Mouse (Mus musculus): ENCODE measurements around the gene Gm17026. TPM values are rescaled to one million over a fixed set of nuclear protein-coding genes. Genes with fewer than 3 reads are reported as not detected.
"Not testable (repeated sequence)": the region's sequence is repeated elsewhere in the genome, so short reads cannot be mapped to it uniquely, and the experiment has no call there.

The Gm17026 gene
- not detected for total RNA-seq (2021)

DNA sequence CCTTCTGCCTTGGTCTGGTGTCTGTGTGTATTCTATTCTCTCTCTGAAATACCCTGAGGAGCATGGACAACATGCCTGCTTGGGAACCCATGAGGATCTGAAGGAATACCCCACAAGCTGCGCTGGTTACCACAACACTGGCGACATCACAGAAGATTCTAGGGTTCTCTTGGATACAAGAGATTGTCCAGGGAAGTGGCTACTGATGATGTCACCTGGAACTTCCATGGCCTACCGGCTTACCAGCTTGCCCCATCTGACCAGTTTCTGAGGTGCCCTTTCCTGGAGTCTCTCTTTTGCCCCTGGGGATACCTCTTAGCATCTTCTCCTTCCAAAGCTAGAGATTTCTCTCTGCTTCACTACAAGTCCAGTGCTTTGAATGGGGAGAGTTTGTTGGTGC is at the start of gene Gm17026:
TSS of gene Gm17026 (minus strand) at position 101 of the 400 bp plus-strand sequence.
- DNase-seq: not testable (repeated sequence)

DNA sequence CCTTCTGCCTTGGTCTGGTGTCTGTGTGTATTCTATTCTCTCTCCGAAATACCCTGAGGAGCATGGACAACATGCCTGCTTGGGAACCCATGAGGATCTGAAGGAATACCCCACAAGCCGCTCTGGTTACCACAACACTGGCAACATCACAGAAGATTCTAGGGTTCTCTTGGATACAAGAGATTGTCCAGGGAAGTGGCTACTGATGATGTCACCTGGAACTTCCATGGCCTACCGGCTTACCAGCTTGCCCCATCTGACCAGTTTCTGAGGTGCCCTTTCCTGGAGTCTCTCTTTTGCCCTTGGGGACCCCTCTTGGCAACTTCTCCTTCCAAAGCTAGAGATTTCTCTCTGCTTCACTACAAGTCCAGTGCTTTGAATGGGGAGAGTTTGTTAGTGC is 37.4 kb upstream of the Gm17026 start, which contains the start of gene Gm9611:
TSS of gene Gm9611 (minus strand) at position 101 of the 400 bp plus-strand sequence.
- DNase-seq: not testable (repeated sequence)

DNA sequence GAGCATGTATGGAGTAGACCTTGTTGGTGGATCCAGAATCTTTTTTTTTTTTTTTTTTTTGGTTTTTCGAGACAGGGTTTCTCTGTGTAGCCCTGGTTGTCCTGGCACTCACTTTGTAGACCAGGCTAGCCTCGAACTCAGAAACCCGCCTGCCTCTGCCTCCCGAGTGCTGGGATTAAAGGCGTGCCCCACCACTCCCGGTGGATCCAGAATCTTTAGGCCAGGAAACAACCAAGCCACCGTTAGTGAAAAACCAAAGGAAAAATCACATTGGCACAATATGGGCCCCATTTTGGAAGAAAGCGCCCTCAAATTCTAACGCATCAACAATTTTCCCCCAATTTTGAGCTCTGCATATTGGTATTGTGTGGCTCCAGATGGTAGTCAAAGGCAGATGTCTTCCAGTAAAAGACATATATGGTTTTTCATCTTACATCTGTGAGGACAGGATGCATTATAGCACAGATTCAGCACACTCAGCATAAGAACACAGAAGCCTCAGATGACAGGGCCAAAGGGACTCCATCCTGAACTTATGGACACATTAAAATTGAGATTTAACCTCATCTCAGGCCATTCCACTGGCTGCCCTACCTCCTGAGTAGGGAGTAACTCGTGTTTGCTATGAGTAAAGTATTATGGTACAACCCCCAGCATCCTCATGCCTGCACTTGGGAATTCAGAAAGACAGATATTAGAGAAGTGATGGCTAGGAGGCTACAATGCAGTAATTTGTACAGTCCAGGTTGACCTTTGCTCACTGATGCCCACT is 42.9 kb downstream of the Gm17026 start:
- DNase-seq: not testable (repeated sequence)

Small RNA genes within 50 kb of the gene (microRNA-seq; reads per million reads assigned to microRNA genes)
- gene Gm25208 (0 reads per million in 2 experiments), gene Gm25892 (0 reads per million in 2 experiments)

Other genes with a start within 250 kb of the Gm17026 start
- gene Gm7951, start 142.7 kb downstream of the Gm17026 start, total RNA-seq (2021): not detected
- gene Gm17027, start 97.4 kb downstream of the Gm17026 start, total RNA-seq (2021): not detected
- 1 to 10 TPM; 1.4 TPM for gene Gm3573, start 69.3 kb downstream of the Gm17026 start, total RNA-seq (2021)
- gene Gm9611, start 37.3 kb upstream of the Gm17026 start, total RNA-seq (2021): not detected
- gene Gm7995, start 50.2 kb upstream of the Gm17026 start, total RNA-seq (2021): not detected
- not detected for gene Gm8005, start 179.6 kb upstream of the Gm17026 start, total RNA-seq (2021)
- not detected for gene Gm8011, start 203.8 kb upstream of the Gm17026 start, total RNA-seq (2021)
- gene Gm8020, start 242.3 kb upstream of the Gm17026 start, total RNA-seq (2021): not detected